Mouse (Mus musculus) adrenal gland, postnatal 25 days (tissue): ENCODE data around the gene Slc25a48. TPM values are rescaled to one million over a fixed set of nuclear protein-coding genes. Genes with fewer than 3 reads are reported as not detected.

Source experiments
- DNase-seq: peaks from one replicate; pipeline ENCODE4 v3.0.0; 2021; ENCODE audit warnings: mixed read lengths
- total RNA-seq: library from RNA; stranded (reverse); gene quantifications from 2 replicates; pipeline ENCODE4 v1.2.3, GENCODE M21; 2021

The Slc25a48 gene
- total RNA-seq, 1 experiment from 2014 or later: 2.0 TPM

GRCm38 (mm10) chr13:56513595-56513994, 75.4 kb downstream of the Slc25a48 start:
- no peak for DNase-seq

- no peak for DNase-seq
Observed at GRCm38 (mm10) chr13:56516311-56516710, 78.2 kb downstream of the Slc25a48 start.

GRCm38 (mm10) chr13:56516816-56517215, 78.7 kb downstream of the Slc25a48 start:
- no peak for DNase-seq

- DNase-seq: peak; percentile 97
Observed at GRCm38 (mm10) chr13:56522081-56522820, 84.1 kb downstream of the Slc25a48 start, which contains the start of gene Fbxl21. Gene Fbxl21 (plus strand): TSS chr13:56522472.

GRCm38 (mm10) chr13:56522821-56523167, 84.6 kb downstream of the Slc25a48 start:
- no peak for DNase-seq

Other genes with a start within 250 kb of the Slc25a48 start
- gene Neurog1, start 186.2 kb upstream of the Slc25a48 start, total RNA-seq: not detected in 2 replicates
- gene Cxcl14, start 141.8 kb upstream of the Slc25a48 start, total RNA-seq: 29.4 and 36.9 TPM in 2 replicates
- not detected in 2 replicates for gene Gm3045, start 11.8 kb upstream of the Slc25a48 start, total RNA-seq
- not detected in 2 replicates for gene Il9, start 43.9 kb downstream of the Slc25a48 start, total RNA-seq
- 2.3 and 5.6 TPM in 2 replicates for gene Fbxl21, start 84.1 kb downstream of the Slc25a48 start, total RNA-seq
- 0.39 and 1.2 TPM in 2 replicates for gene Lect2, start 110.1 kb downstream of the Slc25a48 start, total RNA-seq
- 26.5 and 32.9 TPM in 2 replicates for gene Tgfbi, start 171.2 kb downstream of the Slc25a48 start, total RNA-seq